In the genomic region with DNA sequence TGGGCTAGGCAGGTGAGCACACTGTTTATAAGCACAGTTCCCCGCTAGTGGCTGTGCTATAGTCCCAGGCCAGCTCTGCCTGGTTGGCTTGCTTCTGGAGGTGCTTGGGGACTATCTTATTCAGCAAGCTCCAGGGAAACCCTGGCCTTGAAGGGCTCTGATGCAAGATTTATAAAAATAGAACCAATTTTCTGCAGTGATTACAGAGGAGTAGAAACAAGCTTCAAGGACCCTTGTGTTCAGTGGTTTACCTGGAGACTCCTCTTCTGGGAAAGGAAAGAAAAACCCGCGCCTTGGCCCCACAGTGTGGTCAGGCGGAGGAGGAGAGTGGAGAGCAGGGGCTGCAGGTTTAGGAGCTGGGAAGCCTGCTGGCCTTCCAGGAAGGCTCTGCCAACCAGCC, we compare ENCODE assay signal across 24 mouse cellular contexts.
A peak's percentile ranks its signal among the peaks of the same experiment; 100 is the strongest.
DNase-seq lines count a peak whose midpoint lies in the region; ATAC-seq lines count a peak whose summit lies in the region.
"Had no signal": no experiment of that assay in that cellular context is flagged by ENCODE, and none has a peak within 500 bp of the region (broad histone marks: within the 10 kb centered on the region; RNA-seq: fewer than 3 reads in every experiment).

No protein-coding gene starts in this region.

- no peak overlapping the region for H3K4me3 ChIP-seq in embryonic facial prominence, embryonic 14.5 days (ENCODE audit: low read depth, low read length)
- no peak overlapping the region for H3K4me3 ChIP-seq in embryonic facial prominence, embryonic 10.5 days
- H3K4me3 ChIP-seq: embryonic facial prominence, embryonic 12.5 days; forebrain, embryonic 12.5 days; heart, embryonic 10.5 days; hindbrain, embryonic 12.5 days had no signal

- no peak overlapping the region for H3K4me2 ChIP-seq in embryonic facial prominence, embryonic 14.5 days (ENCODE audit: low read depth, low read length)
- H3K4me2 ChIP-seq: embryonic facial prominence, embryonic 12.5 days; forebrain, embryonic 12.5 days; hindbrain, embryonic 12.5 days had no signal

- H3K27me3 ChIP-seq in embryonic facial prominence, embryonic 14.5 days (replicated peaks; ENCODE audit: control insufficient read depth, insufficient read depth, low read length) = no peaks in the 10 kb centered on the region
- H3K27me3 ChIP-seq in embryonic facial prominence, embryonic 10.5 days (replicated peaks; ENCODE audit: low read depth, poor library complexity, severe bottlenecking) = 0 out of 2 replicates have a peak, but pooled peaks cover 5% of the 10 kb centered on the region
- H3K27me3 ChIP-seq: embryonic facial prominence, embryonic 12.5 days; forebrain, embryonic 12.5 days; hindbrain, embryonic 12.5 days had no signal

- WGBS in embryonic facial prominence, embryonic 14.5 days = 78% methylated on average over 4 of the region's 4 CpGs
- 84% methylated on average over 4 of the region's 4 CpGs for WGBS in embryonic facial prominence, embryonic 10.5 days

- H3K9ac ChIP-seq in embryonic facial prominence, embryonic 14.5 days (ENCODE audit: low read depth, low read length) = no peak overlapping the region
- H3K9ac ChIP-seq: embryonic facial prominence, embryonic 12.5 days; forebrain, embryonic 12.5 days; hindbrain, embryonic 12.5 days had no signal

- ATAC-seq in embryonic facial prominence, embryonic 14.5 days (ENCODE audit: low read depth) = 0 out of 2 replicates have a peak, but pooled peaks have one; percentile 26
- ATAC-seq: CD4-positive, CD25-positive, alpha-beta regulatory T cell, adult 4 months; forebrain, embryonic 16.5 days; hindbrain, embryonic 16.5 days had no signal

- peaks cover under 1% of the 10 kb centered on the region; the same call in 1 of the 2 replicates for H3K9me3 ChIP-seq in embryonic facial prominence, embryonic 14.5 days (ENCODE audit: control insufficient read depth, low read length)
- no peaks in the 10 kb centered on the region for H3K9me3 ChIP-seq in embryonic facial prominence, embryonic 10.5 days
- H3K9me3 ChIP-seq: forebrain, embryonic 12.5 days; heart, embryonic 10.5 days; hindbrain, embryonic 12.5 days had no signal

- DNase-seq in adrenal gland, adult (ENCODE audit: inconsistent age in 2 of 2, low spot score in 1 of 2) = peak; percentile 33 to 84
- no peak for DNase-seq in adrenal gland, postnatal 25 days
- no peak for DNase-seq in embryonic facial prominence, embryonic 14.5 days (ENCODE audit: low spot score)
- no peak for DNase-seq in embryonic facial prominence, embryonic 10.5 days (ENCODE audit: low spot score)
- DNase-seq in ovary, adult 18-20 months (ENCODE audit: low spot score) = peak; percentile 17
- no peak for DNase-seq in ovary, postnatal 10 days (ENCODE audit: low spot score)
- DNase-seq in lung, postnatal 36 days = peak; percentile 61
- DNase-seq: B cell, adult 2 months; cerebellum, adult 11 months; cerebellum, adult 8-10 months; cerebellum, postnatal 14 days; embryo, embryonic 11 days; gastrocnemius, postnatal 10 days; heart, adult 18-20 months; heart, postnatal 10 days; heart, postnatal 4 days had no signal

- no peaks in the 10 kb centered on the region for H3K36me3 ChIP-seq in embryonic facial prominence, embryonic 14.5 days (ENCODE audit: control insufficient read depth, insufficient read depth, low read length)
- H3K36me3 ChIP-seq in embryonic facial prominence, embryonic 10.5 days (replicated peaks) = no peaks in the 10 kb centered on the region
- H3K36me3 ChIP-seq: embryonic facial prominence, embryonic 12.5 days; forebrain, embryonic 12.5 days; G1E; heart, embryonic 10.5 days; hindbrain, embryonic 12.5 days had no signal

- no peaks in the 10 kb centered on the region for H3K4me1 ChIP-seq in embryonic facial prominence, embryonic 14.5 days (ENCODE audit: control insufficient read depth, insufficient read depth, low read length)
- peaks cover 10% of the 10 kb centered on the region for H3K4me1 ChIP-seq in embryonic facial prominence, embryonic 10.5 days

- H3K27ac ChIP-seq in embryonic facial prominence, embryonic 14.5 days (replicated peaks; ENCODE audit: low read depth, low read length) = no peak overlapping the region
- H3K27ac ChIP-seq in embryonic facial prominence, embryonic 10.5 days (replicated peaks) = no peak overlapping the region
- H3K27ac ChIP-seq: embryonic facial prominence, embryonic 12.5 days; forebrain, embryonic 12.5 days; heart, embryonic 10.5 days; hindbrain, embryonic 12.5 days had no signal

Comparison
In these comparisons a context has a peak if more than half of its experiments do, and no peak if none do; other contexts are left out.
1. DNase-seq: peak in adrenal gland, adult (2 of 2), ovary, adult 18-20 months (single experiment) and lung, postnatal 36 days (single experiment); none in adrenal gland, postnatal 25 days (single experiment), embryonic facial prominence, embryonic 14.5 days (single experiment), embryonic facial prominence, embryonic 10.5 days (single experiment) and ovary, postnatal 10 days (single experiment).